Mouse (Mus musculus) embryo, embryonic 10 days (tissue): ENCODE data around the gene Tcf7.

ENCODE experiments used
- DNase-seq: peaks from one replicate; pipeline ENCODE4 v3.0.0-alpha.2; 2015; ENCODE audit warnings: low spot score

The Tcf7 gene

DNA sequence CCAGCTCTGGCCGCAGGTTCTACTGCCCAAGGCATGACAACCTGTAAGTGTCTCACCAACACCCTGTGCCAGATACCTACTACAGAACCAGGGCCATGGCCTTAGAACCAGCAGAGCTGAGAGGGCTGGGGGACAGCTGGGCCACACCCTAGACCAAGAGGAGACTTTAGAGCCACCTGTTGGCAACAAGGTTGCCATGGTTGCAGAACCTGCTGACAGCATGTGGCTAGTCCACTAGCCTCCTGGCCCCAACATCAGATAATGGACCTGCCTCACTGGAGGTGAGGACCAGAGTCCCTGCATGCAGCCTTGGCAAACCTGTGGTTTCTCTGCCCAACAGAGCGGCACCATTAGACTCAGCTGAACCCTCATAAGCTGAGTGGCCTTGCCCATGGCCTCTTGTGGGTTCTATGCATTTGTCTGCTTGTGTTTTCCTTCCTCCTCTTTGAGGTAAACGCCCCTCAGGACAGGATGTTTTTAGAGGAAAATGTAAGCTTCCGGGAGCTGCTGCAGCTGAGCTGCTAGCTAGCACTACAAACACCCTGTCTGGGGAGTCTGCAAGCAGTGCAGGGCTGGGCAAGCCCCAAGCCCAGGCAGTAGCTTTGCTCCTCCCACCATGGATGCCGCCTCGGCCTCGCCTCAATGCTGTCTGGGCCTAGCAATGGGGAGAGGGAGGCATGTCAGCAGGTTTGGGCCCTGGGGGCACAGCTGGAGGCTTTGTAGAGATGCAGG, 14.5 kb downstream of the Tcf7 start:
- DNase-seq, result no peak

GRCm38 (mm10) chr11:52267271-52267670, 15.5 kb downstream of the Tcf7 start:
- no peak for DNase-seq

- no peak for DNase-seq
Measured at GRCm38 (mm10) chr11:52265616-52266307, 17.1 kb downstream of the Tcf7 start.

DNA sequence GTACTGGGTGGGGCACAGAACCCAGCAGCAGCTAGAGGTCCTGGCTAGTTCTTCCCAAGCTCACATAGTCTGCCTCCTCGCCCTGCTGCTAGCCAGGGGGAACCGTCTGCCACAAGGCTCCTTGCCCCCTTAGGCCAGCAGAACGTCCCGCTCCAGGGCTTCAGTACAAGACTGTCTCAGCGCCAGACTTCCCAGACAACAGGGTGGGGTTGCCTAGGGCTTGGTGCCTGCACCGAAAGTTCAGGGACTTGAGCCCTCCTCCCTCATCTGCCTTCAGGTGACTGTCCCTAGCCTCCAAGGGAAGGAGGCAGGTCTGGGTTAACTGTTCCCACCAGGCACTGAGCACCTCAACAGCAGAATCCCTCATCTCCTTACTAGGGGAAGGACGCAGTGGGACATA, 17.9 kb downstream of the Tcf7 start:
- no peak for DNase-seq

GRCm38 (mm10) chr11:52262338-52262737, 20.5 kb downstream of the Tcf7 start:
- no peak for DNase-seq

DNA sequence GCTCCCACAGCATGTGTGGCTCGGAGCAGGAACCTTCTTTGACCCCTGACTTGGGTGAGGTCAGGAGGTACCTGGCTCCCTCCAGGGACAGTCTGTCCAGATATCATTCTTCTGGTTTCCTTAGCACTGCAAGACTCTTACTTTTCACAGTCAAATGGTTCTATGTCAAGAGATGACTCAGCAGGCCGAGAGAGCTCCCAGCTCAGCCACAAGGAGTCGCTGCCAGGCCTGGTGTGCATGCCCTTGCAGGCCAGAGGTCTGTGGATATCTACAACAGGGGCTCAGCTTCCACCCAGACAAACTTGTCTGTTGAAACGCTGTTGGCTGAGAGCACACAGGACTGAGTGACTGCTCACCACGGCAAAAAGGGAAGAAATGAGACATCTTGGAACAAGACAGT, 20.9 kb downstream of the Tcf7 start:
- DNase-seq, result peak; percentile 61

DNA sequence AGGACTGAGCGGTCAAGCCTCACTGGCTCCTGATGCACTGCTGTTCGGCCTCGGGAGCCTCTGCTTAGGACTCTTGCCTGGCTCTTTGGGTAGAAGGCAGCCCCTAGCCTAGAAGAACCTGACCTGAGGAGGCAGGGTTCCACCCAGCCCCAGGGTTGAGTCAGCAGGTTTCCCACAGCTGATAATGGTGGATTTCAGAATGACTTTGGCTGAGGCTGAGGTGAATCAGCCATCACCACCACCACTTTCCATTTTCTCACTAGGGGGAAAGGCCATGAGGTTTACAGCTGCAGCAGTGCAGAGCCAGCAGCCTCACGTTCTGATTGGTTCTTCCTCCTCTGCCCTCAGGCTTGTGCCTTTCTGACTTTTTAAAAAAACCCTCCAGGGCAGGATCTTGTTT, 21.9 kb downstream of the Tcf7 start:
- DNase-seq, result no peak

GRCm38 (mm10) chr11:52258711-52259110, 24.1 kb downstream of the Tcf7 start:
- no peak for DNase-seq

GRCm38 (mm10) chr11:52257376-52257775, 25.4 kb downstream of the Tcf7 start:
- DNase-seq, result no peak

DNA sequence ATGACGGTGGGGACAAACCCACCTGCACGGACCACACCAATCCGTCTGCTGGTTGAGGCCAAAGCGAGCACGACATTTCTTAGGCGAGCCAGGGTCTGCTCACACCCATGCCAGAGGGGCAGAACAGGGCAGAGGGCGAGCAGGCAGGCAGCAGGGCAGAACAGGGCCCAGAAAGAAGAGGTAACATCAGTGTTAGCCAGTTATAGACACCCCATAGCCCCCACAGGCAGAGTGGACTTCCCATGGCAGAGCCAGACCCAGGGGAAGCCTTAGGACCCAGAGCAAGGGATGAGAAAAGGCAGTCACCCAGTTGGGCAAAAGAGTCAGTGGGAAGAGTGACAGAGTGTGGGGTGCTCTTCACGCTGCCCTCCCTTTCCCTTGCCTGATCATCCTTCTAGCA, 27.7 kb downstream of the Tcf7 start:
- DNase-seq, result no peak

GRCm38 (mm10) chr11:52253674-52254375, 29.0 kb downstream of the Tcf7 start:
- DNase-seq, result peak; percentile 86

DNA sequence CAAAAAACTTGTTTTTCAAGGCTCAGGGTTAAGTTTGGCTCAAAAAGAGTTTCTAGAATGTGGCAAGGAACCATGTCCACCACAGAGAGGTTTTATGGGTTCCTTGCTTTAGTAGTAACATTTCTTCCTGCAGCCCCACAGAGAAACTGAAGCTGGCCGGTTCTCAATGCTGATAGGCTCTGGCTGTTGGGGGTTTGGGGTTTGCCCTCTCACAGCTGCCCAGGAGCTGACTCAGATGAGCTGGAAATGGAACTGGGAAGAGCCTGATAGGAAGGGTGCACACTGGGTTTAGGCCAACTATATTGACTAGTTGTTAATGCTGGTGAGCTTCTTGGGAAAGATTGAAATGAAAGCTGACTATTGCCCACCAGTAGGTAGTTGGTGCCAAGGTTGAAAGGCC, 30.1 kb downstream of the Tcf7 start:
- DNase-seq, result no peak

- DNase-seq, result no peak
Measured at GRCm38 (mm10) chr11:52251770-52252169, 31.0 kb downstream of the Tcf7 start.

DNA sequence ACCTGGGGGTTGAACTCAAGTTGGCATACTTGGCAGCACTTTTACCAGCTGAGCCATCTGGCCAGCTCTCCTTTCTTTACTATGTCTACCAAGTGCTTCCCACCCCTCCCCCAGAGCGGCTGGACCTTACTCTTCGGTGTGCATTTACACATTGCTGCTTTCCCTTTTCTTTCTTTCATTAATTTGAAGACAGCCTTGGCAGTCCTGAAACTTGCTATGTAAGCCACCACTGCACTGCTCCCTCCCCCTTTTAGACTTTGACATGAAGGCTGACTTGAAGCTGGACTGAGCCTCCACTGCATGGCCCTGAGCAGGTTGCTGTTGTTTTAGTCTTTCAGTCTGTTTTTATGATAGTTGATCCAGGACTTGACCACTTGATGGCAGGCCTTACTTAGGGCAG, 33.4 kb downstream of the Tcf7 start:
- no peak for DNase-seq

GRCm38 (mm10) chr11:52240898-52241542, 41.8 kb downstream of the Tcf7 start:
- DNase-seq, result no peak

DNA sequence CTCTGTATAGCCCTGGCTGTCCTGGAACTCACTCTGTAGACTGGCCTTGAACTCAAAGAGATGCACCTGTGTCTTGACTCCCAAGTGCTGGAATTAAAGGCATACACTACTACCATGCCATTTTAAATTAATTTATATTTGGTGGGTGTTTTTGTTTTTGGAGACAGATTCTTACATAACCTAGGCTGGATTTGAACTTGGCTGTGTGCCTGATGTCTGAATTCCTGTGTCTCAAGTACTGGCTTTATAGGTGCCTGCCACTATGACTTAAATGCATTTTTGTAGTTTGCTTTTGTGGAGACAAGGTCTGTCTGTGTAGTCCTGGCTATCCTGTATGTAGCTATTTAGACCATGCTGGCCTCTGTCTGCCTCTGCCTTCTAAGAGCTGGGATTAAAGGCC, 48.3 kb downstream of the Tcf7 start:
- no peak for DNase-seq

GRCm38 (mm10) chr11:52233906-52234305, 48.9 kb downstream of the Tcf7 start:
- DNase-seq, result no peak

DNA sequence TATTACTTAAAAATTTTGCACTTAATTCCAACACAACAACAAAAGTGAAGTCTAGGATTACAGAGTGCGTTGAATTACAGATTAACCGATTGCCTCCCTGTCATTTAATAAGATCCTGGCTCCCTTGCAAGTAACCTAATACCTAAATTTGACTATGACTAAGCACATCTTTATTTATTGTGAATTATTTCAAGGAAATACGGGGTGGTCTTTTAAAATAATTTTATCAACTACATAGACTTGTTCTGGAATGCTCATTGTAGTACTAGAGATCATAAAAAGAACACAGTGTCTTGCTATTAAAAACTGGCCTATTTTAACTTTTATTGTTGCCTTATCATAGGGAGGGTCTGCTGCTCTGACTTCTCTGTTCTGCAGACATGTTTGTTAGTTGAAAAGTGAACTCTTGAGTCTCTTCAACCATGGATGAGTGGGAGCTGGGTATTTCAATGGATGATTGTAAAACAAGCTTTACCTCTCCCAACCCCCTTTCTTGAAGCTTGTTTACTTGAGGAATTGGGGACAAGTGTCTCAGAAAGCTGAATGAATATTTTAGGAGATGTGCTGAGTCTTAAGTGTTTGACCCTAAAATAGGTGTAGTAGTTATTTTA, 49.7 kb downstream of the Tcf7 start:
- DNase-seq, result no peak

- peak; percentile 87 for DNase-seq
Measured at GRCm38 (mm10) chr11:52231606-52232541, 50.9 kb downstream of the Tcf7 start, which contains the start of gene Skp1a. Gene Skp1a (plus strand): TSS chr11:52231995.

- DNase-seq, result no peak
Measured at GRCm38 (mm10) chr11:52230694-52231093, 52.1 kb downstream of the Tcf7 start.
